Mouse (Mus musculus) thymus, adult 2 months (tissue): Measurements from ENCODE around the gene Gm11060.

Experiments
- CTCF ChIP-seq: fragments of 200-500 bp; IDR thresholded peaks from 2 replicates; pipeline ENCODE4 v1.5.1; 2012; ENCODE audit warnings: mild to moderate bottlenecking, control low read depth, low read length, moderate library complexity, borderline replicate concordance; ENCODE audit not compliant: control insufficient read depth, poor library complexity, insufficient read depth; ENCODE audit errors: extremely low read depth
- POLR2A ChIP-seq: fragments of 200-500 bp; IDR thresholded peaks from 2 replicates; pipeline ENCODE4 v1.6.1; 2012; ENCODE audit warnings: mild to moderate bottlenecking, low read length, control low read depth, moderate library complexity; ENCODE audit not compliant: control insufficient read depth, poor library complexity, insufficient read depth; ENCODE audit errors: extremely low read depth

DNA sequence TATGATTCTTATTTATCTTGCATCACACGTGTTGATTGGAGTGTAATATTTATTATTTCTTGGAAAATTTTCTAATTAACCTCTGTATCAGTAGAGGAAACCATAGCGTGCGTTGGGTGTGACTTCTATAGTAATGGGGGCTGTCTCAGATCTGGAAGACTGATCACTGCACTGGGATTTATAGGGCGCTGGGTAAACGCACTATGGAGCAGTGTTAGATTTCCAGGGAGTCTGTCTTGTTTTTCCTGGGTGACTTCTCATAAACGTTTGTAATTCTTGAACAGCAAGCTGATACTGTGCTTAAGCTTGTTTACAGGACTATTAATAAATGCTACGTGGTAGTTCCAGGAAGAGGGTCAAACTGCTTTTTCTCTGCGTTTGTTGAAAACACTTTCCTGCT, 25.9 kb downstream of the Gm11060 start:
- TF ChIP-seq CTCF (no peak), POLR2A (no peak)
